Mouse (Mus musculus): ENCODE results near the gene Odf3l1.

The Odf3l1 gene

DNA sequence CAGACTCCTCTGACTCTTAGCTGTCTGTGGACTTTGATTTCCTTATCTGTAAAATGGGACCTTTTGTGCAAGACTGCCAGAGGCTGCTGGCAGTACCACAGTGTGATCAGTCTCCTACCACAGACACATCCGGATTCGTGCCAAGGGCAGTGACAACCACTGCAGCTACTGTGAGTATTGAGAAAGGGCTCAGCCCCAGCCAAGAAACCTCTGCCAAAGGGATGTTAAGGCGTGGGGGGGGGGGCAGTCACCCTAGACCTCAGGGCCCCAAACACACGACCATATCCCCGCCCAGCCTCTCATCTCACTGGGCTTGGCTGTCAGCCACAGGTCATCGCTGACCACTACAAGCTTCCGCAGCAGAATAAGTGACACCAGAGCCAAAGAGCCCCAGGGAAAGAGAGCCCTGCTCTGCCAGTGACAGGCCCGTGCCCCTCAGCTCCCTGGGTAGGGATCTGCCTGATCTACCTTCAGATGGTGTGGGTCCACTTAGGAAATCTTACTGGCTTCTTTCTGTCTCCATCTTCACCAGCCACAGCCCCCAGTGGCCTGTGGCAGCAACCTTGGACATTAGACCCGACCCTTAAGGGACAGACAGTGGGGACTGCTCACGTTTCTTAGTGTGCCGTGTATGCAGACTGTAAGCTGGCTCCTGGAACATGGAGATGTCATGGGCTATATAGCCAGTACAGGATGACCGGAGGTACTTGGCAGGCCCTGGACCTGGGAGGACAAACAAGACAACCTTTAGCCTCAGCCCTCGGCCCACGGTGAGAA is 14.2 kb downstream of the Odf3l1 start:
- no peak for ATAC-seq (ENCODE audit: insufficient number of reproducible peaks, low FRiP score, low TSS enrichment)

DNA sequence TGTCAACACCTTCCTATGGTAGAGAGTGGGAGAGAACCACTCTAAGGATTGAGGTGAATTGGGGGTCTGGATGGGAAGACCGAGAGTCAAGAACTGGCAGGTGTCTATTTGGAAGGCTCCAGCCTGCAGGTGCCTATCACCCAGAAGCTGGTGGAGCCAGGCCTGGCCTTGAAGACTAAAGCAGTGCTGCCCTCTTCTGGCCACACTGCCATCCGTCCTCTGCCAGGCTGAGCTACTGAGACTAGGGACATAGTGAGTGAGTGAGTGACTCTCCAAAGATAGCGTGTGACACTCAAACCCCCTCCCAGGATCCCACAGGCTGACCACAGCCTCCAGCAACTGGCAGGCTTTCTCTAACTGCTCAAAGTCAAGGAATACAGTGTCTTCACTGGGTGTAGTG is 17.0 kb downstream of the Odf3l1 start:
- 0 out of 2 replicates have a peak, but pooled peaks have one; percentile 36 for ATAC-seq (ENCODE audit: insufficient number of reproducible peaks, low FRiP score, low TSS enrichment)

DNA sequence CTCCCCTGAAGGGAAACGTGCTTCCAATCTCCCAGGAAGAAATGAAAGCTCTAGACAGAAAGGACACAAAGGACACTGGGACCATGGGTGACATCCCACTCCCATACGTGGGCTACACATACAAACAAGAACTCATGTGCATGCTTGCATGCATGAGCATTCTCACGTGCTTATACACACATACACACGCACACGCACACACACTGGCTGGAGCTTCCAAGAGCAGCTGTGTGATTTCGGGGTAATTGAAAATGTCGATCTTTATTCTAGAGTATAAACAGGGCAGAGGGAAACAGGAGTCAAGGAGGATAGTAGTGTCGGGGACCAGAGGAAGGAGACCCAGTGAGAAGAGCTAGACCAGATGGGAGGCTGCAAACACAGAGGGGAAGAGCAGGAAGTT is 19.8 kb downstream of the Odf3l1 start:
- ATAC-seq (ENCODE audit: insufficient number of reproducible peaks, low FRiP score, low TSS enrichment), result no peak

DNA sequence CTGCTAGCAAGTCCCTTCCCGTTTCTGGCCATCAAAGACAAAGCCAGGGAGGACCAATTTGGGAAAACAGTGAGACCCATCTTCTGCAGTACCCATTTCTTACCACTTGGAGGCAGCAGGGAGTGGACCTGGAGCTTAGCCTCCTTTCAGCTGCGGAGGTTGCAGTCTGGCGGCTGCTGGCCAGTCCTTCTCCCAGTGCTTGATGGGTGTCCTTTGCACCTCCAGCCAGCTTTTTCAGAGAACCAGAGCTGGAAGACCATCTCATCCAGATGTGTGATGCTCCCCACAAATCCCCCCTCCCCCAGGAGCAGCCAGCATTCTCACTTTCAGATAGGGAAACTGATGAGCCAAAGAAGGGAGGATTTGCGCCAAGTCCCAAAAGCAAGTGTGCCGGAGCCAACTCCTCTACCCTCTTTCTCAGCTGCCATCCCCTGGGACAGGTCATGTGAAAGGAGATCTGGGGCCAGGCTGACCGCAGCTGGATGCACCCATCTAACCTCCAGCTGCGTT is 20.7 kb downstream of the Odf3l1 start:
- 0 out of 2 replicates have a peak, but pooled peaks have one; percentile 32 for ATAC-seq (ENCODE audit: insufficient number of reproducible peaks, low FRiP score, low TSS enrichment)

DNA sequence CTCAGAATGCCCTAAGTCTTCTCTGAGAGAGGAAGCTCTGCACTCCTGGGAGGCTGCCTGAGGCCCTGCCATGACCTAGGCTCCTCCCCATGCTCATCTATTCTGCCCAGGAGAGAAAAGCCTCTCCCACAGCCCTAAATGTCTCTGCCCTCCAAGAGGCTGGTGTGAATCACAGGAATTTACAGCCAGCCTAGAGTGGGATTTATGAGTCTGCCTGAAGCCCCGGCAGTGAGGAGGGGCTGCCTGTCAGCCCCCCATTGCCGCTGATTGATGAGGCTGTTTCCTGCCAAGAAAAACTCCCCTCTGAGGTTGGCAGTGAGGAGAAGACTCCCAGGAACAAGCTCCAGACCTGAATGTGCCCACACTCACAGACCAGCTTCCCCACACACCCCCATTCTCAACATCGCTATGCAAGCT is 22.2 kb downstream of the Odf3l1 start:
- ATAC-seq (ENCODE audit: insufficient number of reproducible peaks, low FRiP score, low TSS enrichment), result no peak

DNA sequence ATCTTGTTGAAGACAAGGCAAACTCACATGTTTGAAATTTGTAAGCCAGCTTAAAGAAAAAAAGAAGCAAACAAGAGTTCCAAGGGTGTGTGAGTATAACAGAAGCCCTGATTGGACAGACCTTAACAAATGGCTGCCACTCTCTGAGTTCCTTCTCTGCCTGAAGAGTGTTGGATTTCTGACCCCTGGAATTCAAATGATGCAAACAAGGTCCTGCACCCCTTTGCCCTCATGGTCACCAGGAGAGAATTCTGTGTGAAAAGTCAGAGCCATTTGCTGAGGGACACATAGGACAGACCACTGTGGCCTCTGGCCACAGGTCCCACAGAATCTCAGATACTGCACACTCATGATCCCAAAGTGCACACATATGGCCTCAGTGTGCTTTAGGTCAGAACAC is 22.6 kb downstream of the Odf3l1 start:
- no peak for ATAC-seq (ENCODE audit: insufficient number of reproducible peaks, low FRiP score, low TSS enrichment)

DNA sequence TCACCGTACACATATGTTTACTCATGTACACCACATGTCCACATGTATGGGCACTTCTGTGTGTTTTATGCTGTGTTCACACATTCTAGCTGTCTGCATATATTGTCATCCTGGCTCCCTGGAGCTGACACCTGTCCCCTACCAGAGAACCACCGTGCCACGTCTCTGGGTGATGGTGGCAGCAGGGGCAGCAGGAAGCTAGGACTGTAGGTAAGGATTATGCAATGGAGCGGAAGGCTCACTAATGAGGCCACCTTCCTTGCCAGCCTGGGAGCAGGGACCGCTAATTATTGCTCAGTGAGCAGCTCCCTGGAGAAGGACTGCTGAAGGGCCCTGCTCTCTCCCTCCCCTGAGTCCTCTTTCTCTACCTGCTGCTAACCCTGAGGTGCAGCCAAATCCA is 23.8 kb downstream of the Odf3l1 start:
- ATAC-seq (ENCODE audit: insufficient number of reproducible peaks, low FRiP score, low TSS enrichment), result no peak

DNA sequence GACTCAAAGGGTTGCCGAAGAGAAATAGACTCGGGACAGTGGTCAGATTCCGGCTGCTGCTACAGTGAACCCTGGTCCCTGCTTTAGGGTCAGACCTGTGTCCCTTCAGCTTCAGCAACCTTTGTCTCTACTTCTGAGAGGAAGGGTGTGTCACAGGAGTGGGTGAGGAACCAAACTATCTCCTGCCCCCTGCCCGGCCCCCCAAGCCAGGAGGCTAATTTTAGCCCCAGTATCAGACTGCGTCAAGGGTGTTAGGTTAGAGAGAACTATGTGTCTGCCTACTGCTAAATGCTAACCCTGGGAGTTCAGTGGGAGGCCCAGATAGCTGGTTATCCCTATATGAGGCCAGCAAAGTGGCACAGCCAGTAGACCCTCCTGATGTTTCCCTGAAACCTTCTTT is 29.3 kb downstream of the Odf3l1 start:
- no peak for ATAC-seq (ENCODE audit: insufficient number of reproducible peaks, low FRiP score, low TSS enrichment)

DNA sequence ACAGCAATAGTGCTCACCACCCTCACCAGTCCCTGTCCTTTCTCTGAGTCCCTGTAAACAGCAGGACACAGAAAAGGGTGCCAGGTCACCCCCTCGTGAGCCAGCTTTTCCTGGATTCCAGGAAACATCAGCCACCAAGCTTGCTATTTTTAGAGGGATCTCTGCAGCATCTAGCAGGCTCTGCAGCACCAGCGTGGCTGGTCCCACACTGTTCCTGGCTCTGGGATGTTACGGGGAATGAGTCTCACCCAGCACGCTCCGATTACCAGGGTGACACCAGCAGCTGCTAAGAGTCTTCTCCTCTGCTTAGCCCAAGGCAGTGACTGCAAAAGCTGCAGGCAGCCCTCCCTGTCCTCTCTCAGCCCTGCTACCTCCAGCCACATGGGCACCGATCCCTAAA is 31.6 kb downstream of the Odf3l1 start:
- ATAC-seq (ENCODE audit: insufficient number of reproducible peaks, low FRiP score, low TSS enrichment), result no peak

DNA sequence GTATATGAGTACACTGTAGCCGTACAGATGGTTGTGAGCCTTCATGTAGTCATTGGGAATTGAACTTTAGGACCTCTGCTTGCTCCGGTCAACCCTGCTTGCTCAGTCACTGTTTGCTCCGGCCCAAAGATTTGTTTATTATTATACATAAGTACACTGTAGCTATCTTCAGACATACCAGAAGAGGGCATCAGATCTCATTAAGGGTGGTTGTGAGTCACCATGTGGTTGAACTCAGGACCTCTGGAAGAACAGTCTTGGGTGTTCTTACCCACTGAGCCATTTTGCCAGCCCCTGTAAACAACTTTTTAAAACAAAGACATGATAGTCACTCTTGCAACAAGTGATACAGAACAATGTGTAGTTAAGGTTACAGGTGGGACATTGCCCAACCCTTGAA is 32.6 kb downstream of the Odf3l1 start:
- no peak for ATAC-seq (ENCODE audit: insufficient number of reproducible peaks, low FRiP score, low TSS enrichment)

DNA sequence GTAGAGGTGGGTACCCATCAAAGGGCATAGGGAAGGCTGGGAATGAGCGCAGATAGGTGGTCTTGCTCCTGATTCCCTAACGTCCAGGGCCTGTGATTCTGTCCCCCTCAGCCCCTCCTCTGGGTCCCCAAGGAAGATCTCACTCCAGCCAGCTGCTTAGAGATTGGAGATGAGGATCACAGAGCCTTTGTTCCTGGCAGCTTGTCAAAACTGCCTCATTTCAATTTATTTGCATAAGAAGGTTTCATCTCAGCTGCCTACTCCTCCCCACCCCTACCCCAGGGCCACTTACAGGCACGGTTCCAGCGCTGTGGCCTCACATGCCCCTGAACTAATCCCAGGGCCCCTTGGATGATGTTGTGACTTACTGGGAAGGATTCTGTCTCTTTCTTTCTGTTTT is 34.3 kb downstream of the Odf3l1 start:
- no peak for ATAC-seq (ENCODE audit: insufficient number of reproducible peaks, low FRiP score, low TSS enrichment)

DNA sequence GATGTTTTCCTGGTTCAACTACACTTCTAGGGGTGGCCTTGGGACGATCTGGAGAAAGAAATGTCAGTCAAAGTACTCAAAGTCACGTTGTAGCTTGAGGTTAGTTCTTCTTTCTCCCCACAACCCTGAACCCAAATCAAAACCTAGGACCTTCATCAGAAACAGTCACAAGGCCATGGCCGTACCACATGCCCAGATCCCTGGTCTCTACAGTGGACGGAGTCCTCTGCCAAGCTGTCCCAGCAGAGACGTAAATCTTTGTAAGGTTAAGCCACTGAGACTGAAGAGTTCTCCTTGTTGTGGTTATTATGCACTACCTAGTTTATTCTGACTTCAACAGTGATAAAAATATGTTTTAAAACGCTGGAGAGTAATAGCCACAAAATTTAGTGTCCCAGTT is 35.6 kb downstream of the Odf3l1 start:
- ATAC-seq (ENCODE audit: insufficient number of reproducible peaks, low FRiP score, low TSS enrichment), result no peak

DNA sequence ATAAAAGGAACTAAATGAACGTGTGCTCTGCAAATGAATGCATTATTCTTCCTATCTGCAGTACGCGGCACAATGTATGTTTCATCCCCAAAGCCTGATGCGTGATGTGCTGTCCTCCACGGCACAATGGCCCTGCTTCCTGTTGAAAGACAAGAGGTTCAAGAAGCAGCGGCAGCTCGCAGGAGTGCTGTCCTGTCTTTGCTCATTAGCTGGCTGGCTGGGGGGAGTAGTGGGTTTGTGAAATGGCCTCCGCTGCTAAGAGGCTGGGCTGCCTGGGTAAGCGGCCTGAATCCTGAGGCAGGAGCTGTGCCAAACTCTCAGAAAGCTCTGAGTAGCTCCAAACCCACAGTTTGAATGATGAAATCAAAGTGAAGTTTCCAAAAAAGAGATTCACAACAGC is 36.3 kb downstream of the Odf3l1 start:
- ATAC-seq (ENCODE audit: insufficient number of reproducible peaks, low FRiP score, low TSS enrichment), result no peak

DNA sequence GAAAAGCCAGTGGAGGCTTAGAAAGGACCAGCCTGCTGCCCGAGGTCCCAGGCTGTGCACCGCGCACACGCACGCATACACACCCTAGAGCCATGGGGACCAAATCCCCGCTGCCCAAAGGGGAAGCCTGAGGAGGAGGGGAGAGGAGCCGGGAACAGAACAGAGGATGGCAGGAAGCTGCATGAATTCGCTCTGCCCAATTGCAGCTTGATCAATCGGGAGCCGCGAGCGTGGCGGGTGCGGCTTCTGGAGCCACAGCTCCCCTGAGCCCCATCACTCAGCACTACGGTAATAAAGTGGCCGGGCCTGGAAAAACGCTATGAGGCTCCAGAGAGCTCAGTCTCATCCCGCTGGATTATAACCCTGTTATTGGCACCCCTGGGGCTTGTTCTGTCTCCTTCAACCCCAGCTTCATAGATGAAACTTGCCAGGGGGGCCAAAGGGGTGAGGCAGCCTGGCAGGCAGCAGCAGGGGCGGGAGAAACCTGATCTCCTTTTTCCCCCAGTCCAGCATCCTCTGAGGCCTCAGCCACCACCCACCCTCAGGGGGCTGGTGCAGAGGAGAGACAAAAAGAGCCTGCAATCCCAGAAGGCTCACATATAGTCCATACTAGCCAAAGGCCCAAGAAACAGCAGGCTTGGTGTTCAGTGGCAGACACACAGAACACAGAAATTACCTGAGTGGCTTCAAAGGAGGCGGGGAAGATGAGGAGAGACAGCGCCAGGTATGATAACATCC is 38.8 kb downstream of the Odf3l1 start:
- no peak for ATAC-seq (ENCODE audit: insufficient number of reproducible peaks, low FRiP score, low TSS enrichment)

DNA sequence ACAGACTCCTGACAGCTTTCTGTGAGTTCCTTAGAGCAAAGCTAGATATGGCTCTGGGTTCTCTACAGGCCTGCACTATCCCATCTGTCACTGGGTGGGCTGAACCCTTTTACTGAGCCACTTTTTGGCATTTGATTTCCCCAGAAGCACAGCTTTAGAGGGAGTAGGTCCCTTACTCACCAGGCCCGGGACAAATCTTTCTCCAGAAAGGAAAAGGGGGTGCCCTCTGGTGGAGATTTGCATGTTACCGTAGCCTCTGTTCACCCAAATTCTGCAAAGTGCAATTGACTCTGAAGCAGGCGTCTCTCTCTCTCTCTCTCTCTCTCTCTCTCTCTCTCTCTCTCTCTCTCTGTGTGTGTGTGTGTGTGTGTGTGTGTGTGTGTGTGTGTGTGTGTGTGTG is 39.6 kb downstream of the Odf3l1 start:
- no peak for ATAC-seq (ENCODE audit: insufficient number of reproducible peaks, low FRiP score, low TSS enrichment)

DNA sequence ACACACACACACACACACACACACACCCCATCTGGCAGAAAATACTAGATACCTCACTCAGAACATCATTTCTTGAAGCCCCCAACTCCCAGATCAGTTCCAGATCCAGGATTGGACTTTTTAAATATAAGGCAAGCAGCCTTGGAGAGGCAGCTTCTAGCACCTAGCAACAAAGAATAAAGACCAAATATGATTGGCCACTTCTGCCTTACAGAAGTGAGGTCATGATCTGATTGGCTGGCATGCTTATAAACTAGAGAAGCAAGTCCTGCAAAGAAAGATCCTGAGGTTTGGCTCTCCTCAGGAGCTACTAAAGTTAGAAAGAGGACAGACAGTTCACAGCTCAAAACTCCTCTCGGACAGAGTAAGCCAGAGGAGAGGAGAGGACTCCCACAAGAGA is 53.6 kb downstream of the Odf3l1 start:
- no peak for ATAC-seq (ENCODE audit: insufficient number of reproducible peaks, low FRiP score, low TSS enrichment)

DNA sequence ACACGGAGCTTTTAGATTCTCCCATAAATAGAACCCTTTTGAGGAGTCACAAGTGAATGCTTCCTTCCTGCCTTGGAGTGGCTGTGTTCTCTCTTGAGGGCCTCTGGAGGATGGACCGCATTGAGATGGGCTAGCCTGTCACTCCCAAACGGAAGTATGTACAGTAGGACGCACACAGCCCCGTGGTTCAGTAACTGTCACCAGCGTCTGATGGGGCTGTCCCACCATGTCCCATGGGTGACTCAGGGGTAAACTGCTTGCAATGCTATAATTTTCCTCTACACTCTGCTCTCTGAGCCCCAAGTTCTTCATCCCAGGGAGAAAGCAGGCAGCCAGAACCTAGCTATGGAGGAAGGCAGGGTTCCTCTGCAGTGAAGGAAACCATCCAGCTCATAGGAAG is 56.5 kb downstream of the Odf3l1 start:
- no peak for ATAC-seq (ENCODE audit: insufficient number of reproducible peaks, low FRiP score, low TSS enrichment)

DNA sequence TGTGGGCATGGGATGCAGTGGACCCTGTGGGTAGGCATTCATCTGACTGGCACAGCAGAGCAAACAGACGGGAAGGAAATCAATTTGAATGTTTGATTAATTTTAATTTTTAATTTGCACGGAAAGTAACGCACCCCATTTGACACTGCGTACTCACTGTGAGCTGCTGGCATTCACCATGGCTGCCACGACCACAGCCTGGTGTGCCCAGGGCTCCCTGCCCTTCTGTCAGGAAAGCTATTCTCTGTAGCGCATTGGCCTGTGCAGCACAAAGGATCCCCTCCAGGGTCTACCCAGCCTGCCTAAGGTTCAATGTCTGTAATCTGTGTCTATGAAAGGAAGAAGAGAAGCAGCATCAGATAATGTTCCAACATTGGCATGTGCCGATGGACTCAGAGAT is 61.3 kb downstream of the Odf3l1 start:
- no peak for ATAC-seq (ENCODE audit: insufficient number of reproducible peaks, low FRiP score, low TSS enrichment)
